Mouse (Mus musculus) heart, adult 2 months (tissue): ENCODE measurements around the gene Agbl4.

ENCODE experiments used
- CTCF ChIP-seq: fragments of 200-600 bp; IDR thresholded peaks from 2 replicates; pipeline ENCODE4 v1.8.1; 2022; ENCODE audit warnings: antibody characterized with exemption, mild to moderate bottlenecking, moderate library complexity
- POLR2A ChIP-seq: fragments of 200-500 bp; IDR thresholded peaks from 2 replicates; pipeline ENCODE4 v1.6.1; 2011; ENCODE audit warnings: mild to moderate bottlenecking, low read depth, low read length, control low read depth; ENCODE audit not compliant: insufficient read depth

GRCm38 (mm10) chr4:111181478-111181877 lies 784.0 kb downstream of the Agbl4 start:
- TF ChIP-seq CTCF (no peak), POLR2A (no peak)
